Mouse (Mus musculus) liver, embryonic 14 days (tissue): ENCODE measurements around the gene Stk31. TPM values are rescaled to one million over a fixed set of nuclear protein-coding genes. Genes with fewer than 3 reads are reported as not detected.

Experiments
- polyA plus RNA-seq: library from polyadenylated mRNA; depleted of rRNA; stranded (reverse); fragments of >200 nt; gene quantifications from 2 replicates; pipeline ENCODE4 v1.2.3, GENCODE M21; 2012; rRNA removed

The Stk31 gene
- 0.02 TPM in 1 of 2 replicates, not detected in the other for polyA plus RNA-seq

GRCm38 (mm10) chr6:49395316-49395715 is at the start of gene Stk31:
Gene Stk31, plus strand, starts transcription at chr6:49395604.

DNA sequence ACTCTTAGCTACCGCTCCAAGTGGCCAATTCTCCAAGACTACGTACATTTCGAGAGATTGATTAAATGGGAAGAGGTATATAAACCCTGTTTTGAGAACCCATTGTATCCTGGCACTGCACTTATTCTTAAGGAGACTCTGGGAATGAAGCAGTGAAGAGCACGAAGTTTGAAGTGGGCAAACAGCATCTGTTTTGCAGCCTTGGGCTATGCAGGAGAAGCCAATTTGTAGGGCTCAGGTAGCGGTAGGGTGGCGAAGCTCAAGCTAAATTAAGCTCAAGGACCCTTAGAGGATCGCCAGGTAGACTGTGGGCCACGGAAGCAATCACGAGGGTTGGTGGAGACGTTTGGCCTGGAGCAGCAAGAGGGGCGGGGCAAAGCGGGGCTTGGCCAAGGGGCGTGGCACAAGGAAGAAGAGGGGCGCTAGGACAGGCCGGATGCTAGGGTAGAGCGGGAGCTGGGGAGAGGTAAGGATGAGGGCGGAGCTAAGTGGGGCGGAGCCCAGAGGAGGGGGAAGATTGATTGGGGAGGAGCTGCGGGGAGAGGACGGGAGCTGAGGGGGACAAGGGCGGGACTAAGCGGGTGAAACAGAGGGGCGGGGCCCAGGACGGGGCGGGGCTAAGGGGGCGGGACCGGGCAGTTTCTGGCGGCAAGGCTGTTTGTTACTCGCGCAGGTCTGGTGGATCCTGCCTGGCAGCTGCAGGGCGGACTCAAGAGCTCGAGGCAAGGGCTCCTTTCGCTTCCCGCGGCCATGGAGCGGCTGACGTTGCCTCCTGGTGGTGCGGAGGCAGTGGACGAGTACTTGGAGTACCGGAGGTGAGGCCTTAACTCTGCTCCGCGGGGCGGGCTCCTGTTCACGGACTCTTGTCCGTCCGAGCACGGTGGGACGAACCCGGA is 28.0 kb upstream of the Stk31 start, which contains the start of gene Fam221a:
Gene Fam221a, plus strand, starts transcription at position 581 of the 896 bp plus-strand sequence.

Other genes with a start within 250 kb of the Stk31 start
- 8.6 and 9.1 TPM in 2 replicates for gene Igf2bp3, start 180.6 kb upstream of the Stk31 start, polyA plus RNA-seq
- gene Tra2a, start 131.6 kb upstream of the Stk31 start, polyA plus RNA-seq: 62.6 and 72.6 TPM in 2 replicates
- gene Ccdc126, start 76.3 kb upstream of the Stk31 start, polyA plus RNA-seq: 1.4 TPM in 2 replicates
- gene Fam221a, start 27.9 kb upstream of the Stk31 start, polyA plus RNA-seq: 2.3 TPM in 2 replicates